Mouse (Mus musculus) MEL-GATA-1-ER (cell line): Measurements from ENCODE around the gene Agap2.

Experiments used
- DNase-seq: peaks from one replicate; pipeline ENCODE4 v3.0.0-alpha.2; 2012; ENCODE audit warnings: low read depth; ENCODE audit errors: extremely low read depth

Gene Agap2

DNA sequence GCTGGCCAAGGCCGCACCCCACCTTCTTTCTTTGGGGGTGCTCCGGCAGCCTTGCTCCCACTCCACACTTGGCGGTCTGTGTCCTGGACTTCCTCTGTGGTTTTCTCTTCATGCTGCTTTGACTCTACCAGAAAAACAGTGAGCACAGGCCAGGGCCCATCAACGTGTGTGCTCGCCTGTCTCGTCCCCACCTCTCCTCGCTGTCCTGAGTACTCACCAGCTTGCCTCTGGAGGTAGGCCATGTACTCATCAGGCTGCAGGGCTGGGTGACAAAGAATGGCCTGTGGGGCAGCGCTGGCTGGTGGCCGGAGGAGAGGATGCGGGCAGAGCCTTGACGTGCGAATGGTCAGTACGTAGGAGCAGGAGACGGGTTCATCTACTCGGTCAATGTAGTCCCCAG lies 24.8 kb downstream of the Agap2 start:
- DNase-seq: no peak

DNA sequence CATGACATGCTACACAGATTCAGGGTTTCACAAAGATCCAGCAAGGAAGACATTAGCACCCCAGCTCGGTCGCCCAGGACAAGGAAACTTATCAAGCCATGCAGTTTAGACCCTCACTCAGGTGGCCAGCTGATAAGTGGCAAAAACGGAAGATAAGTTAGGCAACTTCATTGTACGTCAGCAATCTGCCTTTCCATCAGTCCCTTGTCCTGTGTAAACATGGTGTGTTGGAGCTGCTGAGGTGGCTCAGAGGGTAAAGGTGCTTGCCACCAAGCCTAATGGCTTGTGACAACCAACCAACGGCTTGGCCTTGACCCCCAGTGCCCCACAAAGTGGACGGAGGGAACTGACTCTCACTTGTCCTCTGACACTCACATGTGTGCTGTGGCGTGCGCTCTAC lies 25.3 kb downstream of the Agap2 start:
- DNase-seq: no peak

DNA sequence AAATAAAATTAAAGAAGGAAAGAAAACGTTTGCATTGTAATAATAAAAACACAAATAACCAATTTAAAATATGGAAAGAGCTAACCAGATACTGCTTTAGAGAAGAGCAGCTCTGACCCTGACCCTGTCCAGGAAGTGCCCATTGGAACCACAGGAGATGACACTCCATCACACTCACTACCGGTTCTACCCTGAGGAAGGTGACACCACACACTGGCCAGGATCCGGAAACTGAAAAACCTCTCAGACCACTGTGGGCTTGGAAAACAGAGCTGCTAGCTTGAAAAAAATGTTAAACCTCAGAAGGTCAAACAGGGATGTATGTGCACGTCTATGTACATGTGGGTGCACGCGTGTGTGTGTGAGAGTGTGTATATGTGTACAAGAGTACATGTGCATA lies 26.1 kb downstream of the Agap2 start:
- no peak for DNase-seq

DNA sequence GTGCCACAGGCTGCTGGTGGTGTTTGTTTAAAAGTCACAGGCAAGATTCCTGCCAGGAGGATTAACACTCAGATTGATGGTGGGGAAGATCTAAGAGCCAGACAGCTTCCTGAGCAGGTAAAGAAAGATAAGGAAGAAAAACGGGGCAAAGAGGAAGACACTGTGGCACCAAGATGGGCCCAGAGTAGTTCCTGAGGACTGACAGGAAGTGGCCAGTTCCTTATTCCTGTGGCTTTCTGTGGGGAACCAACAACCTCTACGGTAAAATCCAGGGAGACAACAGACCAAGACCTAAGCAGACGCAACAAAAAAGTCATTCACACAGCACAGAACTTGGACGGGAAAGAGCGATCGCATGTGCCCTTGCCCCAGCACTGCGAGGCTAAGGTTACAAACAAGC lies 28.5 kb downstream of the Agap2 start:
- DNase-seq: peak; percentile 53

DNA sequence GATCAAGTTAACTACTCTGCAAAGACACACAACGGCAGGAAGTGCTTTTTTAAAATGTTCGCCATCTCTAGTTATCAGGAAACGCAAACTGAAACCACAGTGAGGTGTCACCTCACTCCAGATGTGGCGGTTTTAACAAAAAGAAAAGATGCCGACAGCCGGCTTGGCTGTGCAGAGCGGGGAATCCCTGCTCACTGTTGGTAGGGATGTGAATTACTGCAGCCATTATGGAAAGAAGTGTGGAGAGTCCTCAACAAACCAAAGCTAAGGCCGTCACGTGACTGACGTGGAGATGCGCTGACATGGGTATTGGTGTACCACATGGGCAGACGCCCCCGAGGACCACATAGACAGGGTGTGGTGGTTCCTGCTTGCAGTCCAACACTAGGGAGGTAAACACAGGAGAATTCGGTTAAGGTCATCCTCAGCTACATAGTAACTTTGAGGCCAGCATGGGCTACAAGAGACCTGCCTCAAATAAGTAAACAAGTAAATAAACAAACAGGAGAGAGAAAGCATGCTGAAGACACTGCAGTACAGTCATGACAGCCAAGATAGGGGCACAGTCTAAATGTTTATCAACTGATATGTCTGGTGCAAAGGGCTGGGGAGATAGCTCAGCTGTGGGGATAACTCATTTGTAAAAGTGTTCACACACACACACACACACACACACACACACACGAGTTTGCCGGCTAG lies 32.6 kb downstream of the Agap2 start:
- no peak for DNase-seq

DNA sequence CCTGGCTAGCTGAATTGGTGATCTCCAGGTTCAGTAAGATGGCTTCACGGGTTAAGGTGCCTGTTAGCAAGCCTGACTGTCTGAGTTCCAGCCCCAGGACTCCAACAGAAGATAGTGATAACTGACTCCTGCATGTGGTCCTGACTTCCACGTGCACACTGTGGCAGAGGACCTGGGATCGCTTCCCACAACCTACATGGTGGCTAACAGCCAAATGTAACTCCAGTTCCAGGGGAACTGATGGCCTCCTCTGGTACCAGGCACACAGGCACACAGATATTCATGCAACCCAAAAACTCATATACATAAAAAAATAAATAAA lies 33.1 kb downstream of the Agap2 start:
- no peak for DNase-seq

DNA sequence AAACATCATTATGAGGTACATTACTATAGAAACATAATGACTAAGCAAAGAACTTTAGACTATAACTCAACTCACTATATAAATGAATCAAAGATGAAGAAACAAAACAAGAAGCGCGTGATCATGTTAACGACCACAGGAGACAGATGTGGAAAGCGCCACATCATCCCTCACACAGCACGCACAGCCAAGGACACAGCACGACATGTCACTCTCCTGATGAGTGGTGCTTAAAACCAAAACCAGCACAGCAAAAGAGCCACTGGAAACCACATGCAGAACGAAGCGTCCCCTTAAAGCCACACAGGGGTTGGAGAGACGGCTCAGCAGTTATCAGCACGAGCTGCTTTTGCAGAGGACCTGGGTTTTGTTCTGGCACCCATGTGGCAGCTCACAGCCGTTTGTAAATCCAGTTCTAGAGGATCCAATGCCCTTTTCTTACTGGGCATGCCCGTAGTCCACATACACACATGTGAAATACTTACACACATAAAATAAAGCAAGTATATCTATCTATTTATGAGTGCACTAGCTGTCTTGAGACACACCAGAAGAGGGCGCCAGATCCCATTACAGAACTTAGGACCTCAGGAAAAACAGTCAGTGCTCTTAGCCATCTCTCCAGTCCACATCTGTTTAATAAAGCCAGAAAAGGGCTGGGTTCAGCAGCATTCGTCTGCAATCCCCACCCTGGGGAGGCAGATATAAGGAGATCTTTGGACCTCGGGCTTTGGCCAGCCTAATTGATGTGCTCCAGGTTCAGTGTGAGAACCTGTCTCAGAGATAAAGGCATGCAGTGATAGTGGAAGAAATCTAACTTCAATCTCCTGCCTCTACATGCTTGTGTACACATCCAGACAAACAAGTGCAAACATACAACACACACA lies 36.2 kb downstream of the Agap2 start:
- no peak for DNase-seq

DNA sequence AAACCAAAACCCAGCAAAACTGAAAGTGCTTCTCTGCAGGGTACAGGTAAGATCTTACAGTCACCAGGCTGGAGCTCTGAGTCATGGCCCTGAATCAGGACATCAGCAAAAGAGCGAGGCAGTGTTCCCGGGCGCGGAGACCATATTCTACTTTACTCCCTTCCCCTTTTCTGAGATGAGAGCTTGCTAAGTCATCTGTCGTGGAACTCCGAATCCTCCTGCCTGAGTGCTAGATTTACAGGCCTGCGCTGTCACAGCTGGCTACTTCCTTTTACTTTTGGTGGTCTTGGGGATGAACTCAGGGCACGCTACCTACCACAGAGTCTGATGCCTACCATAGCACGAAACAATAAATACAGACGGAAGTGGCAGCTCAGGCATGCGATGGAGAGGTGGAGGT lies 39.3 kb downstream of the Agap2 start:
- no peak for DNase-seq

DNA sequence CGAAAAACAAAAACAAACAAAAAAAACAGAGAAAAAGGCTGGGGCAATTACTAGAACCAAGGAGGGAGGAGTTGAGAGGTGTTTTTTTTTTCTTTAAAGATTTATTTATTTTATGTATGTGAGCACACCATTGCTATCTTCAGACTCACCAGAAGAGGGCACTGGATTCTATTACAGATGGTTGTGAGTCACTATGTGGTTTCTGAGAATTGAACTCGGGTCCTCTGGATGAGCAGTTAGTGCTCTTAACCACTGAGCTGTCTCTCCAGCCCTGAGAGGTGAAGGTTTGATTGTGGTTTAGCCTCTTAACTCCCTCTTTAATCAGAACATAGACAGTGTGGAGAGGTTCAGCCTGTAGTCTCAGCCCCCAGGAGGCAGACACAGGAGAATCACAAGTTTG lies 40.0 kb downstream of the Agap2 start:
- no peak for DNase-seq

DNA sequence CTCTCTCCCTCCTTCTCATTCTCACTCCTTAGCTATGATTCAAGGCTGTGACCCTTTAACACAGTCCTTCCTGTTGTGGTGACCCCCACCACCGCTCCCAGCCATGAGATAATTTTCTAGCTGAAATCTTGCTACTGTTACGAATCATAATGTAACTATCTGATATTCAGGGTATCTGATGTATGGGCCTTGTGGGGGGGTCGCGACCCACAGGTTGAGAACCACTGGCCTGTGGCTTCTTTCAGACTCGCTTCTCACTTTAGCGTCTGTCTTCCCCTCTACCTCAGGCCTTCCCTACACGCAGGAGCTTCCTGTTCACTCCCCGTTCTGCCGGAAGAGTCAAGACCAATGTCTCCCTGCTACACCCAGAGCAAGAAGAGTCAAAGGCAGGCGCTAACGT lies 43.4 kb downstream of the Agap2 start:
- DNase-seq: no peak

DNA sequence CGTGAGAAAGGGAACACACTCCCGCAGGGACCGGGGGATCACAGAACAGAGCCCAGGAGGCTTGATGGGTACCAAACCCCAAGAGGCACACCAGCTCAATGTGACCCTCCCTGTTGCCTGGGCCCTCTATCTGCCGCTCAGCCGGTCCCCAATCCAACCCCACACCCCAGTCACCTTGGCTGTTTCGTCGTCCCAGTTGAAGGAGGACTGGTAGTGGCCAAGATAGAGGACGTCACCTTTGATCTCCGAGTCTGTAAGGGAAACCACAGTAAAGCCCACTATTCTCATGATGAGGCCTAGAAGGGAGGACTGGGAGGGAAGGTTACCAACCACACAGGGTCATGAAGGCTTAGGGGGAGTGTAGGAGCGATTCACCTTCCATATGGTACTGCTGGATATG lies 44.1 kb downstream of the Agap2 start:
- no peak for DNase-seq

DNA sequence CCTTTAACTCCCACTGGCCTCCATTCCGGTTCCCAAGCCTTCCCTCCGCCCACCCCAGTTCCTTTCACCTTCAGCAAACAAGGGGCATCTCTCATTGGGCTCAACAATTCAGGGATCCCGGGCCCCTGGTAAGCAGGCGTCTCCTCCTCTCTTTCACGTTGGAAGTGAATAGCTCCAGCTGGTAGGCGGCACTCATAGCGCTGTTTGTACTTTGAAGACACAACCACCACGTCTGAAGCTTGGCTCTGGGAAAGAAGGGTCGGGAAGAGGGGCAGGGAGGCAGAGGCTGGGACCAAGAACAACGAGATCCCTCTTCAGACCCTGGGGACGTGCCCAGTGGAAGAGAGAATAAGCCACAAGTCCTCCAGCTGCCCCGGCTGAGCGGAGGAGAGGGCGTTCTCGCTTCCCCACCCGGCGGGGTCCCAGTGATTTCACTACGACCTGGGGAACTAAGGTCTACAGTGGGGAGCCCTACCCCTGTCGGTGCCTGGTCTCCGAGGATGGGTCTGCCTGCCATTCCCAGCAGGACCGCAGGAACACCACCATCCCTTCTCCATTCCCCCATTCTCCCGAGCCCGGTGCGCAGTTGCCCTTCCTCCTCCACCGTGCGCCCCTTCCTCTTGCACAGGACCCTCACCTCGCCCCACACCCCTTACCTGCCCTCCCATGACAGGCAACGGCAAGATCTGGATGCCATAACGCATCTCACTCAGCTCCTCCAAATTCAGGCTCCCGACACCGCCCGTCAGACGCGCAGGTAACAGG lies 45.4 kb downstream of the Agap2 start:
- no peak for DNase-seq

DNA sequence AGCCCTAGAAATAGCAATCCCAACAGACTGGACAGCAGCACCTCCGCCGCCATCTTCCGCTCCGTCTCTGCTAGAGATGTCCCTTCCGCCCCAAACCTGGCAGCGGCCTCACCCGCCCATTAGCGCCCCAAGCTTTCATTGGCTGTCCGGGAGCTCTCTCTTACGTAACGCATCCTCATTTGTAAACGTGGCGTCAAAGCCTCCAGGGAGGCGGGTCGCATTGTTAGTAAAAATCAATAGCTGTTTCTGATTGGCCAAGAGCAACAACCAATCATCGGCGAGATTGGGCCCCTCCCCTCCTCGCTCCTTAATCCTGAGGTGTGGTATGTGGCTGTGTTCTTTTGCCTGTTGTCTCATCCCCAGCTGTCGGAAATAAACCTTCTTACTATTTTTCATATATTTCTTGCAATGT lies 46.0 kb downstream of the Agap2 start, which contains the start of gene Os9:
Gene Os9 (minus strand): TSS at position 66 of the 412 bp plus-strand sequence.
- peak; percentile 98 for DNase-seq

DNA sequence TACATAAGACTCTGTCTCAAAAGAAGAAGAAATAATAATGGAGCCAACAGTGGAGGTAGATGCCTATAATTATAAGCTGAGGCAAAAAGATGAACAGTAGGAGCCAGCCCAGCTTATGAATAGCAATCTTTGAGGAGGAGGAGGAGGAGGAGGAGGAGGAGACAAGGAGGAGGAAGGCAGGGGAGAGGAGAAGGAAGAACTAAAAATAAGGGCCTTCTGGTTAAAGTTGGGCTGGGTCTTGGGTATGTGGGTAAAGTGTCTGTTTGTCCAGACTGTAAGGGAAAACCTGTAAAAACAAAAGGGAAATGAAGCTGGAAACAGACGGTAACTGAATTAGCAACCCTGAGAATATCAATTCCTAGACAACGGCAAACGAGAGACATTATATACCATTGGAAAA lies 46.9 kb downstream of the Agap2 start:
- no peak for DNase-seq

DNA sequence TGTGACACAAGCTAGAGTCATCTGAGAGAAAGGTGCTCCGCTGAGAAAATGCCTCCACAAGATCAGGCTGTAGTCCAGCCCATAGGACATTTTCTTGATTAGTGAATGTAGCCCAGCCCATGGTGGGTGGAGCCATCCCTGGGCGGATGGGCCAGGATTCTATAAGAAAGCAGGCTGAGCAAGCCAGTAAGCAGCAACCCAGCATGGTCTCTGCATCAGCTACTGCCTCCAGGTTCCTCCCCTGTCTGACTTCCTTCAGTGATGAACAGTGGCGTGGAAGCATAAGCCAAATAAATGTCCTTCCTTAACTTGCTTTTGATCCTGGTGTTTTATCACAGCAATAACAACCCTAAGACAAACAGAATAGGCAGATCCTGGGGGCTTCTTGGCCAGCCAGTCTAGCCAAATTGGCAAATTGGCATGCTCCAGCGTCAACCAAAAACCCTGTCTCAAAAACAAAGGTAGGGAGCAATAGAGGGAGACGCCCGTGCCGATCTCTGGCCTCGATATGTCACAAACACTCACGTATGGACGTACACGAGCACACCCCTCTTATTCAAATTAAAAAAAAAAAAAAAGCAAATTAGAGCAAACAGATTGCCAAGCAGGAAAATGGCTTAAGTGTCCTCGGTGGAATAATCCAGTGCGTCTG lies 47.8 kb downstream of the Agap2 start:
- peak; percentile 79 for DNase-seq

DNA sequence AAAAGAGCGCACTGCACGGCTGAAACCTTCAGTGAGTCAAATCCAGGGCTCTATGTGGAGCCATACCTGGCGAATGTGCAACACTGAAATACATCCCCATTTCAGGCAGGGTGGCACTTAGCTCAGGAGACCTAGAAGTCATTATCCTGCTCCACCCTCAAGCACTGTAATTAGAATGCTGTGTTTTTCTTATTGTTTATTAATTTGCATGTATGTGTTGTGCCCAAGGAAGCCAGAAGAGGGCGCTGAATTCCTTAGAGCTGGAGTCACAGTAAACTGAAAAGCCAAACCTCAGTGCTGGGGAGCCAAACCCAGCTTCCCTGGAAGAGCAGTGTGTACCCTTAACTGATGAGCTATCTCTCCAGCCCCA lies 48.3 kb downstream of the Agap2 start:
- DNase-seq: peak; percentile 88

DNA sequence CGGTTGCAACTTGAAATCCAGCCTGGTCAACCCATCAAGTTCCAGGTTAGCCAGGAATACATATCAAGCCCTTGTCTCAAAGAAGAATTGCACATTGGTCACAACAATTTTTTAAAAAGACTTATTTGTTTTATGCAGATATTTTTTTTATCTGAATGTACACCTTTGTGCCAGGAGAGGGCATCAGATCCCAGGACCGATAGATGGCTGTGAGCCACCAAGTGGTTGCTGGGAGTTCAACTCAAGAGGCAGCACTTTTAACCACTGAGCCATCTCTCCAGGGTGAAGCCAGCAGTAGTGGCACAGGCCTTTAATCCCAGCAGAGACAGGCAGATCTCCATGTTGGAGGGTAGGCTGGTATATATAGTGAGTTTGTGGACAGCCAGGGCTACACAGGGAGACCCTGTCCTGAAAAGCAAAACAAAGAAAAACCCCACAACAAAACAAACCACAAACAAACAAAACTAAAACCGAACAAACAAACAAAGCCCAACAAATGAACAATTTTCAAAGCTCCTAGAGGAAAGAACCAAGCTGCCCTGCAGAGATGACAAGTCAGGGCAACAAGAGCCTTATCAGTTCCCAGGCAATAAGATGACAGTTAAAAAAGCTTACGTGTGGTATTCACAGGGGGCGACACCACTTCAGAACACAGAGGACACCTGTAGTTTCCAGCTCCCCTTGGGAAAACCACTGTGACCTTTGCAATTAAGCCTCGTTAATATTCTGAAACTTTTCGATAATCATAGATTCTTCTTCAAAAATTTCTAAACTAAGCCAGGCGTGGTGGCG lies 50.3 kb downstream of the Agap2 start:
- no peak for DNase-seq

DNA sequence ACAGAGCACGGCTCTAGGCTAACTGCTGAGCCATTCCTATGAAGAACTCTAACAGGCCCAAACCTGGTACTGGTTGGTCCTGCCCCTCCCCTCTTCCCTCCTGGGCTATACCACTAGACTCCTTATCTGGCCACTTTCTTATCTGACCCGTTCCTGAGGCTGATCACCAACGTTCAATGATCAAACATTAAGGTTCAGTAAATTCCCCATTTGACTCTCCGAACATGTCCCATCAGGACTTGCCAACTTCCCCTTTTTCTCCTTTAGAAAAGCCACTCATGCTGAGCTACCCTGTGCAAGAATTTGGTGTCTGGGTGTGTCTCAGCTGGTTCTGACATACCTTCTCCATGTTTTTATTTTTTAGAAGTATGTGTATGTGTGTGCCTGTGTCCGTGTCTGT lies 51.5 kb downstream of the Agap2 start:
- DNase-seq: peak; percentile 87

DNA sequence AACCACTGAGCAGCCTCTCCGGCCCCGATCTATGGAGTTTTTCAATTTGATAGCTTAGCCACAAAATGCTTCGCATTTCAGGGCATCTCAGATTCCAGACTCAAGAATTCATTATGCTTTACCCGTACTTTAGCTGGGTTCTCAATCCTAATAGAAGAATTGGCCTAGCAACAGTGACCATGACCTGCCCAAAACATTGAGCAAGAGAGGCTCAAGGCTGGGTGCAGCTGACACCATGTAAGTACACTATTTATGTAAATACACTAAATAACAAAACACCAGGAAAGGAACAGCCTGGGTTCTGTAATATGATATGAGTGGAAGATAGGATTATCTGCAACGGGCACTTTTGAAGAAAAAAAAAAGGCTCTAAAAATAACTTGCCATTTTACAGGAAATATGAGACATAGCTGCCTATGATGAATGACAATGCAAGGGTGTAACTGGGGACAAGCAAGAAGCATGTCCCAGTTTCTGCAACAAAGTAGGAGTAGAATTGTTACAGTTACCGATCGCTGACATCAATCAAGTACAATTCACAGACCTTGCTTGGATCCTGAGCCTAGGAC lies 52.7 kb downstream of the Agap2 start:
- no peak for DNase-seq

DNA sequence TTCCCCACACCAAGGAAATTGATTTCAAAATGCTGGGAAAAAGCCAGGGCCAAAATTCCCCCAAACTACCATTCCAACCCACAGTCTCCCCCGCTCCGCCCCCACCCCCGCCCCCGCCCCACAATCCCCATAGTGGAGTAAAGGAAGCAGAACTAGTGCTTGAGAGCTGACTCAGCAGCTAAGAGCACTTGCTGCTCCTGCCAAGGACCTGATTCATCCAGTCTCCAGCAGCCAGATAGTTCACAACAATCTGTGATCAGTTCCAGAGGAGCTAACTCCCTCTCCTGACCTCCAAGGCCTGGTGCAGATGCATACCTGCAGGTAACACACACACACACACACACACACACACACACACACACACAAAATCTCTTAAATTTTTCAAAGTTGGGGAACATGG lies 54.3 kb downstream of the Agap2 start:
- no peak for DNase-seq

DNA sequence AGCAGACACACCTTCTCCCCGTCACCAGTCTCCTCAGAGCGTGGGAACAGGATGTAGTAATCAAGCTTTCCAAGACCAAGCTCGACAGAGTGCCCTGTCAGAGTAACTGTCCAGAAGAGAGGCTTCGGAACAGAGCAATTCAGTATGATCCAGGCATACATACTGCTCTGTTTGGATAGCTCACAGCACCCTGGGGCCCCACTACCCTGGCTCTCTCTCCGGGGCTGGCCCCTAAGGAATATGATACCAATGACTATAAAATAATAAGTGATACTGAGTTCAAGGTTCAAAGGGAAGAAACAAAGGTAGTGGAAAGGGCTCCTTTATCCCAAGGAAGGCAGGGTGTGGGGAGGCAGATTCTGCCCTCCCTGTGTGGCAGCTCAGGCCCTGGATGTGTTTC lies 57.4 kb downstream of the Agap2 start:
- DNase-seq: no peak
